Mouse (Mus musculus) lung, embryonic 14.5 days (tissue): ENCODE measurements around the gene Fam222b. TPM values are rescaled to one million over a fixed set of nuclear protein-coding genes. Genes with fewer than 3 reads are reported as not detected.

ENCODE experiments used
- ATAC-seq: fragments of 200-750 bp; cut with Nextera tagmentation; 2 replicates; pipeline ENCODE4 v1.8.0; 2017; ENCODE audit warnings: mild to moderate bottlenecking, moderate TSS enrichment, moderate library complexity; ENCODE audit not compliant: insufficient read depth
- DNase-seq: peaks from one replicate; pipeline ENCODE4 v3.0.0-alpha.2; 2015
- H3K27ac ChIP-seq: fragments of 300-500 bp; sonication (generic); 2 replicates; pipeline ENCODE4 v1.5.1; 2014; ENCODE audit warnings: low read depth, mild to moderate bottlenecking, moderate library complexity
- H3K27me3 ChIP-seq: fragments of 300-500 bp; sonication (generic); 2 replicates; pipeline ENCODE4 v1.6.1; 2014; ENCODE audit warnings: low read length, control low read depth; ENCODE audit not compliant: insufficient read depth
- H3K36me3 ChIP-seq: fragments of 300-500 bp; sonication (generic); 2 replicates; pipeline ENCODE4 v1.6.1; 2014; ENCODE audit warnings: control low read depth; ENCODE audit not compliant: insufficient read depth
- H3K4me1 ChIP-seq: fragments of 300-500 bp; sonication (generic); 2 replicates; pipeline ENCODE4 v1.6.1; 2014; ENCODE audit warnings: antibody characterized with exemption, control low read depth; ENCODE audit not compliant: insufficient read depth
- H3K4me2 ChIP-seq: fragments of 300-500 bp; sonication (generic); 2 replicates; pipeline ENCODE4 v1.6.1; 2014; ENCODE audit warnings: mild to moderate bottlenecking
- H3K4me3 ChIP-seq: fragments of 300-500 bp; sonication (generic); 2 replicates; pipeline ENCODE4 v1.5.1; 2014; ENCODE audit warnings: low read depth, low read length
- H3K9ac ChIP-seq: fragments of 300-500 bp; sonication (generic); 2 replicates; pipeline ENCODE4 v1.6.1; 2014
- H3K9me3 ChIP-seq: fragments of 300-500 bp; sonication (generic); 2 replicates; pipeline ENCODE4 v1.6.1; 2016; ENCODE audit warnings: low read depth, low read length, control low read depth
- CTCF ChIP-seq: IDR thresholded peaks from 2 replicates; pipeline ENCODE4 v1.5.1; 2016; ENCODE audit warnings: antibody characterized with exemption, low read depth
- WGBS: fragments of 180-500 bp; shearing (Covaris S2); extraction: QIAGEN DNeasy Blood & Tissue Kit; methylation state at CpG from one replicate; pipeline ENCODE4 v1.1.7; 2014; 5-methylcytosine and 5-hydroxymethylcytosine counted together
- polyA plus RNA-seq: library from polyadenylated mRNA; unstranded; fragments of >200 nt; fragmentation: Nextera tagmentation; extraction: Ambion mirVana; gene quantifications from 2 replicates; pipeline ENCODE4 v1.2.1, GENCODE M21; 2014

Gene Fam222b
- polyA plus RNA-seq, 1 experiment from 2014 or later = 17.8 TPM

- Histone ChIP-seq H3K9me3 (no peaks in the 10 kb centered on the region), H3K4me1 (no peaks in the 10 kb centered on the region), H3K9ac (no peak overlapping the region), H3K27me3 (no peaks in the 10 kb centered on the region), H3K4me3 (peak overlapping the region; percentile 11; the same call in 1 of the 2 replicates), H3K27ac (no peak overlapping the region; the same call in 1 of the 2 replicates), H3K36me3 (peaks cover 59% of the 10 kb centered on the region), H3K4me2 (no peak overlapping the region)
- DNase-seq (no peak), ATAC-seq (peak; percentile 22; the same call in 1 of the 2 replicates)
- 90% methylated on average over 9 of the region's 9 CpGs for WGBS
- no peak for TF ChIP-seq CTCF
Observed at GRCm38 (mm10) chr11:78073577-78074276, 20.7 kb upstream of the Fam222b start.

DNA sequence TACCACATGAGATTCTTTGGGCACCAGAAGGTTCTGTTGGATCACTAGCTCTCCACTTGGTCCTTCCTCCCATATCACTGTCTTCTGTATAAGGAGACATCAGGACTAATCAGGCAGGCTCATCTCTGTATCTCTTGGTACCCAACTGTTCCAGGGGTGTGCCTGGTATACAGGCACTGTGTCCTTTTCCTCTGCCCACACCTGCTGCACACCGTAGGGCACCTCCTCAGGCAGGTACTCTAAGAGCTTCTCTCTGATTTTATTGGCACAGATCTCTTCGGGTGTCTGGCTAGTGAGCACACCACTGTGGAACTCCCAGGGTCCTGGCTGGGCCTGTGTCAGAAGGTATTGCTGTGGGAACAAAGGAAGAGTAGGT, 20.2 kb upstream of the Fam222b start:
- Histone ChIP-seq H3K9ac (no peak overlapping the region), H3K27me3 (no peaks in the 10 kb centered on the region), H3K4me3 (no peak overlapping the region), H3K4me2 (no peak overlapping the region), H3K4me1 (no peaks in the 10 kb centered on the region), H3K36me3 (peaks cover 59% of the 10 kb centered on the region), H3K9me3 (no peaks in the 10 kb centered on the region), H3K27ac (no peak overlapping the region)
- no peak for DNase-seq
- TF ChIP-seq CTCF = no peak
- ATAC-seq = peak; percentile 12; the same call in 1 of the 2 replicates
- 83% methylated on average over 2 of the region's 2 CpGs for whole genome bisulfite sequencing

DNA sequence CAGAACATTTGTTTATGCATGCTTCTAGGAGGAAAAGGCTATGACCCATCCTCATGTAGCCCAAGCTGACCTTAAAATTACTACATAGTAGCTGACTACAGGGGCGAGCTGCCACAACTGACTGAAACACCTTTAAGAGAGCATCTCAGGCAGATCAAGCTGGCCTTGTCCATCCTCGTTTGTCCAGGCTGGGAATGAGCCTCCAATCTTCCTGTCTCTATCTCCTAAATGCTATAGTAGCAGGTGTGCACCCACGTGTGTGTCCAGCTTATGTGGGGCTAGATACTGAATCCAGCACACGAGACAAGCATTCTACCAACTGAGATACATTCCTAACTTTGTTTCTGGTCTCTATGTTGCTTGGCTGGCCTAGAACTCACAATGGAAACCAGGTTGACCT, 19.8 kb upstream of the Fam222b start:
- Histone ChIP-seq H3K27ac (no peak overlapping the region), H3K9me3 (no peaks in the 10 kb centered on the region), H3K36me3 (peaks cover 59% of the 10 kb centered on the region), H3K27me3 (no peaks in the 10 kb centered on the region), H3K4me3 (no peak overlapping the region), H3K4me2 (no peak overlapping the region), H3K4me1 (peaks cover 2% of the 10 kb centered on the region; the same call in 1 of the 2 replicates), H3K9ac (no peak overlapping the region)
- ATAC-seq (no peak), DNase-seq (no peak)
- no peak for TF ChIP-seq CTCF
- WGBS = 85% methylated on average over 4 of the region's 4 CpGs

DNA sequence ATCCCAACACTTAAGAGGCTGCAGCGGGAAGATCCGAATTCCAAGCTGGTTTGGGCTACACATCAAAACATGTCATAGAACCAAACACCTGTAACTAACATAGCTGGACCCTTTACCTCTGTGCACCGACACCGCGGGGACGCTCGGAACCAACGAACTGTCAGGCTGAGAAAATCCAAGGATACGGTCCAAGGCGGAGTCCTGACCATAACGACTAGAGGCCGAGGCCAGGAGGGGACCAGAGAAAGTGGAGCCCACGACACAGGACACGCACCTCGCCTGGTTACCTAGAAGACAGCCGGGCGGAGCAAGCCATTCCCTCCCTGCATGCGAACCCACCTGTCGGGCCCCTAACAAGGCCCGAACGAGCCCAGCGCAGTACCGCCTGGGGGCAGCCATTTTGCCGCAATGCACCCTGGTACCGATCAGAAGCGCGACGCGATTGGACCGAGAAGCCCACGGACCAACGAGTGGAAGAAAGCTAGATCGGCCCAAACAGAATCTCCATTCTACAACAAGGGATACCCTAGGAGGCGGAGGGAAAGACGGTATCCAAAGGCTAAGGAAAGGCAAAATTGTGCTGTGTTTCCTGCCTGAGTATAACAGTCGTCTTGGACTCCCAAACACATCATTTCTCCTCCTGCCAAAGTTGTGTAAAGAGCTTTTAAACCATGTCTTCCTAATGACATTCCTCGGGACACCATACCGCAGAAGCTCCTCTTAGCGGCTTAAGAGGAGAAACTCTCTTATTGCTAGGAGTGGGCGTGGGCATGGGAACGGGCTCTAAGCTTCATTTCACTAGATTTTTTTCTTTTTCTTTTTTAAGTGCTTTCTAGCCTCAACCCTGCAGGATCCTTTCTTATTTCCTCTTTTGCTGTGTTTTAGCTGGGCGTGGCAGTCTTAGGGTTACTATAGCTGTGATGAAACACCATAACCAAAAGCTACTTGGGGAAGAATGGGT, 14.2 kb upstream of the Fam222b start, which contains the start of gene Eral1:
Gene Eral1 (minus strand): TSS at position 423 of the 961 bp plus-strand sequence.
- peak within 1 kb of the TSS; percentile 93 for H3K4me3 ChIP-seq
- H3K4me2 ChIP-seq = peak within 1 kb of the TSS; percentile 86
- peaks cover 2% of the 10 kb centered on the region; the same call in 1 of the 2 replicates for H3K4me1 ChIP-seq
- 0 out of 2 replicates have a peak within 1 kb of the TSS, but pooled peaks have one; percentile 32 for H3K27ac ChIP-seq
- no peaks in the 10 kb centered on the region for H3K27me3 ChIP-seq
- no peaks in the 10 kb centered on the region for H3K9me3 ChIP-seq
- DNase-seq (peak; percentile 95), ATAC-seq (peak; percentile 98)
- H3K36me3 ChIP-seq = peaks cover 25% of the 10 kb centered on the region
- TF ChIP-seq CTCF = no peak
- H3K9ac ChIP-seq = peak within 1 kb of the TSS; percentile 74
- 2% methylated on average over 42 of the region's 42 CpGs for WGBS

- no peak overlapping the region for H3K27ac ChIP-seq
Observed at GRCm38 (mm10) chr11:78083595-78083994, 10.9 kb upstream of the Fam222b start.

DNA sequence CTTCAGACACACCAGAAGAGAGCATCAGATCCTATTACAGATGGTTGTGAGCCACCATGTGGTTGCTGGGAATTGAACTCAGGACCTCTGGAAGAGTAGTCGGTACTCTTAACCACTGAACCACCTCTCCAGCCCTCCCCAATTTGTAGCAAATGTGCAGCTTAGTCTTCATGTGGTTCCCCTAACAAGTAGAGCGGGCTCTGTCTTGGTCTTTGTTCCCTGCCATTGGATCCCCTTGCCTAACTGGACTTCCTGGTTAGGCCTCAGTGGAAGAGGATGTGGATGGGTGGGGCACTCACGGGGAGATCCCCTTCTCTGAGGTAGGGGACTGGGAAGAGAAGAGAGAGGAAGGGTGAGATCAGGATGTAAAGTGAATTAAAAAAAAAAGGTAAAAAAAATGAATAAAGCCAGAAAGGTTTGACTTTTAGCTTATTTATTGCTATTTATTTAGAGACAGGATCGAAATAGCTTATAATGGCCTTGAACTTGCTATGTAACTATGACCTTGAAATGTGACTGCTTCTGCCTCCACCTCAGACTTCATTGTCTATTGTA, 7.5 kb upstream of the Fam222b start:
- no peaks in the 10 kb centered on the region for H3K9me3 ChIP-seq
- no peaks in the 10 kb centered on the region for H3K4me1 ChIP-seq
- no peak overlapping the region for H3K9ac ChIP-seq
- ATAC-seq = no peak
- no peaks in the 10 kb centered on the region for H3K36me3 ChIP-seq
- H3K4me3 ChIP-seq = no peak overlapping the region
- DNase-seq = no peak
- no peak overlapping the region for H3K27ac ChIP-seq
- 74% methylated on average over 4 of the region's 4 CpGs for whole genome bisulfite sequencing
- no peak for TF ChIP-seq CTCF
- no peaks in the 10 kb centered on the region for H3K27me3 ChIP-seq
- H3K4me2 ChIP-seq = no peak overlapping the region

More at GRCm38 (mm10) chr11:78083595-78083994, 10.9 kb upstream of the Fam222b start:
- Histone ChIP-seq H3K9ac (no peak overlapping the region), H3K36me3 (no peaks in the 10 kb centered on the region), H3K4me2 (no peak overlapping the region), H3K9me3 (no peaks in the 10 kb centered on the region), H3K4me3 (no peak overlapping the region), H3K27me3 (no peaks in the 10 kb centered on the region), H3K4me1 (peaks cover 2% of the 10 kb centered on the region; the same call in 1 of the 2 replicates)
- DNase-seq = no peak
- WGBS = 6% methylated on average over 1 of the region's 1 CpGs
- TF ChIP-seq CTCF = no peak
- ATAC-seq = no peak
